Mouse (Mus musculus): ENCODE data around the gene Lzic.

The Lzic gene

DNA sequence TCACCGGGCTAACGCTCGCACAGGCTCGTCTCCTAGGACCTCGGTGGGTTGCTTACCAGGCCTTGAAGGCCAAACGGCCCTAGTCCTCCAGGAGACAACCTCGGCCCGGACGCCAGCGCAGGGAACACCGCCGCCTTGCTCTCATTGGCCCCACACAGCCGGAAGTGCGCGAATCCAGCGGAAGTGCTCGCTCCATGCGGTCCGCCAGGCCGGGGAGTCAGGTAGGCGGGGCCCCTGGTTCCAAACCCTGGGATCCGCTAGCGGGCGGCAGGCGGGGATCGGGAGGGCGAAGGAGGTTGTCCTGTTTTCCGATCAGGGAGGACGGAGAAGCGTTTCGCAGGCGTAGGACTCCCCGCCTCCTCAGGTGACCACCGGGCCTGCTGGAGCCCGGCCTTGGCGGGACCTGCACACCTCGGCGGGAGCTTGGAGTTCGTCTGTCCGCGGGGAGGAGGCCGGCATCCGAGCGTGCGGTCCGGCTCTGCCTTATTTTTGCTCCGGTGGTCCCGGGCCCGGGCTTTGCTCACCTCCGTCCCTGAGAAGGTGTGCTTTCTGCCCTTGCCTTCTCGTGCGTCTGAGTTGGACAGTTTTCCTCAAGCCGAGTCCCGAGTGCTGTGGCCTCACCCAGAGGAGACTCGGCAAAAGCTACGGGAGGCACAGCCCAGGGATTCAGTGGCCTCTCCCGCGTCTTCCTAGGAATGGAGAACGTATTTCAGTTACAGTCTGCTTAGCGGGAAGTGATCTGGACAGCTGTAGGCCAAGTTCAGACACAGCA lies at the start of gene Lzic, which contains the start of gene Nmnat1:
Gene Lzic, plus strand, starts transcription at position 177 of the 772 bp plus-strand sequence.
Gene Nmnat1, minus strand, starts transcription at position 150 of the 772 bp plus-strand sequence.
- peaks cover 35% of the 10 kb centered on the region for H3K4me1 ChIP-seq (replicated peaks; ENCODE audit: low read depth, low read length)
- H3K27me3 ChIP-seq (ENCODE audit: insufficient read depth, low read length): no peaks in the 10 kb centered on the region
- H3K36me3 ChIP-seq (ENCODE audit: insufficient read depth, low read length): peaks cover 38% of the 10 kb centered on the region
- no peaks in the 10 kb centered on the region for H3K9me3 ChIP-seq (ENCODE audit: low read length)
- TF ChIP-seq CTCF (conservative IDR thresholded peaks at IDR 0.05; ENCODE audit: low read length): no peak
- no peak for TF ChIP-seq NANOG (IDR thresholded peaks at IDR 0.05; ENCODE audit: borderline replicate concordance, low read length)
- no peak for TF ChIP-seq POU5F1 (IDR thresholded peaks at IDR 0.05; ENCODE audit: borderline replicate concordance, low read length)
- peak within 1 kb of the TSS; percentile 93 for H3K4me3 ChIP-seq (replicated peaks; ENCODE audit: low read length)

DNA sequence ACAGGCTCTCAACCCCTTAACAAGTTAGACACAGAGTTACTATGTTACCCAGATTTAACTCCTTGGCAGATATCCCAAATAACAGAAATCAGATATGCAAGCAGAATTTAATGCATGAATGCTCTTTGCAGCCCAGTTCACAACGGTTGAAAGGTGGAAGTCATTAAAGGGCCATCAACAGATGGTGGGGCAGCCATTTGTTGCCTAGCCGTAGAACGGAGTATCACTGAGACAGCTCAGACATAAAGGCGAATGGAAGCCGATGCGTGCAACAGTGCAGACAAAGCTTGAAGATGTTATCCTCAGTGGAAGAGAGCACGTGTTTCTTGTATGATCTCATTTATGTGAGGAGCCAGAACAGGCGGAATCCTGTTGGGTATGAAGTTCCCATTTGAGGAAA lies 44.5 kb upstream of the Lzic start:
- peaks cover 19% of the 10 kb centered on the region for H3K4me1 ChIP-seq (replicated peaks; ENCODE audit: low read depth, low read length)
- no peaks in the 10 kb centered on the region for H3K36me3 ChIP-seq (ENCODE audit: insufficient read depth, low read length)

DNA sequence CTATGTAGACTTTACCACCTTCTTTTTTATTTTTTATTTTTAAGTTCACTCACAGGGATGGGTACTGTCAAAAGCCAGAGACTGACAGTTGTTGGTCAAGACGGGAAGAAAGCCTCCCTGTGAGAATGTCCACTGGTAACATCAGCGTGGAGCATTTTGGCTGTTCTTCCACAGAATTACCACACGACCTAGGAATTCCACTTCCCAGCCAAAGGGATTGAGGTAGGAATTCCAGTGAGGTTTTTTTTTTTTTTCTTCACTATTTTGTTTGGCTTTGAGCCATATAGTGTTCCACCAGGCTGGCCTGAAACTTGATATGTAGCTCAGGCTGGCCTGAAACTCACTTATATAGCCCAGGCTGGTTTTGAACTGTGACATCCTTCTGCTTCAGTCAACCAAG lies 42.6 kb upstream of the Lzic start:
- Histone ChIP-seq H3K27me3 (ENCODE audit: insufficient read depth, low read length) (no peaks in the 10 kb centered on the region), H3K9me3 (ENCODE audit: low read length) (no peaks in the 10 kb centered on the region)
- TF ChIP-seq NANOG (IDR thresholded peaks at IDR 0.05; ENCODE audit: borderline replicate concordance, low read length): no peak
- no peak for TF ChIP-seq CTCF (conservative IDR thresholded peaks at IDR 0.05; ENCODE audit: low read length)
- TF ChIP-seq POU5F1 (IDR thresholded peaks at IDR 0.05; ENCODE audit: borderline replicate concordance, low read length): no peak

More for the DNA sequence above, 44.5 kb upstream of the Lzic start:
- TF ChIP-seq NANOG (IDR thresholded peaks at IDR 0.05; ENCODE audit: borderline replicate concordance, low read length): no peak
- no peak for TF ChIP-seq POU5F1 (IDR thresholded peaks at IDR 0.05; ENCODE audit: borderline replicate concordance, low read length)
- no peak for TF ChIP-seq CTCF (conservative IDR thresholded peaks at IDR 0.05; ENCODE audit: low read length)
- Histone ChIP-seq H3K9me3 (ENCODE audit: low read length) (no peaks in the 10 kb centered on the region), H3K27me3 (ENCODE audit: insufficient read depth, low read length) (no peaks in the 10 kb centered on the region), H3K4me3 (replicated peaks; ENCODE audit: low read length) (no peak overlapping the region)

DNA sequence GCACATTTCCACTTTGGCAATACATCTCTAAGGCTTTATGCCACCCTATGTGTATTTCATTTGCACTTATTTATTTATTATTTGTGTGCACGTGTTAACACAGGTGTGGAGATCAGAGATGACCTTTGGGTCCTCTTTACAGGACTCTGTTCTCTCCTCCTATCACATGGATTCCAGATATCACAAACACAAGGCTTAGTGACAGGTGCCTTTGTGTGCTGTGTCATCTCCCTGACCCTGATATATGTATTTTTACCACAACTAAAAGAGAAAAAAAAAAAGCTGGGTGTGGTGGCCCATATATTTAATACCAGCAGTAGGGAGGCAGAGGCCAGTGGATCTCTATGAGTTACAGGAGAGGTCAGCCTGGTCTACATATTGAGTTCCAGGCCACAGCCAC lies 40.6 kb upstream of the Lzic start:
- no peak for TF ChIP-seq NANOG (IDR thresholded peaks at IDR 0.05; ENCODE audit: borderline replicate concordance, low read length)
- no peak for TF ChIP-seq POU5F1 (IDR thresholded peaks at IDR 0.05; ENCODE audit: borderline replicate concordance, low read length)
- no peak for TF ChIP-seq CTCF (conservative IDR thresholded peaks at IDR 0.05; ENCODE audit: low read length)
- Histone ChIP-seq H3K4me1 (replicated peaks; ENCODE audit: low read depth, low read length) (peaks cover 32% of the 10 kb centered on the region), H3K27me3 (ENCODE audit: insufficient read depth, low read length) (no peaks in the 10 kb centered on the region), H3K4me3 (replicated peaks; ENCODE audit: low read length) (peak overlapping the region; percentile 73), H3K36me3 (ENCODE audit: insufficient read depth, low read length) (no peaks in the 10 kb centered on the region), H3K9me3 (ENCODE audit: low read length) (no peaks in the 10 kb centered on the region)

More for the DNA sequence above, 42.6 kb upstream of the Lzic start:
- Histone ChIP-seq H3K4me3 (replicated peaks; ENCODE audit: low read length) (no peak overlapping the region), H3K4me1 (replicated peaks; ENCODE audit: low read depth, low read length) (peaks cover 32% of the 10 kb centered on the region), H3K36me3 (ENCODE audit: insufficient read depth, low read length) (no peaks in the 10 kb centered on the region)

DNA sequence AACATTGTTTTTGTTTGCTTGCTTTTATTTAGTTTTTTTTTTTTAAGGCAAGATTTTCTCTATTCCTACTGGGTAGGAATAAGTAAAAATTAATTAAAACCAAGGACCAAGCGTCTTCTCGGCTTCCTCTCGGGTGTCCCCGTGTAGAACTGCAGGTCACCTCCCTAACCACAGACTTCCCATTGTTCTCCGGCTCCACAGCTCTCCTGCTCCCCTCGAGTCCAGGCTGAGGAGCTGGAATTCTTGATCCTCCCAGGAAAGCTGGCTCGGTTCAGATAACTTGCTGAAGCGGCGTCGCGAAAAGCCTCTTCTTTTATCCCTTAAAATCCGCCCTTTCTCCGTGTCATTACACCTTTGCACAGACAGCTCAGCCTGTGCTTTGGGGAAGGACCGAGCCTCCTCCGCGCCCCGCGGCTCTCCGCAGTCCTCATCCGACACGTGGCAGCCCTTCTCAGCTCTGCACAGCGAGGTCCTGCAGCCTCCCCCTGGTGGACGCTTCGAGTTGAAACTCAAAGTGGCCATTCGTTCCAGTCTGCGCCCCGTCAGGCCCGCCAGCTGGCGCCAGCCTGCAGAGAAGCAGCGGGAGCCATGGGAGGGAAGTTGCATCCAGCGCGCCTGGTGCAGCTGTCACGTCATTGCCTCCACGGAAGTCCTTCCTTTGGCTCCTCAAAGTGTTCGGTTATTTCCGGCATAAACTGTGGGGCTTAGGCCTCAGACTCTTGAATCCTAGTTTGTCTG lies 39.9 kb upstream of the Lzic start:
- H3K4me3 ChIP-seq (replicated peaks; ENCODE audit: low read length): peak overlapping the region; percentile 73
- no peaks in the 10 kb centered on the region for H3K27me3 ChIP-seq (ENCODE audit: insufficient read depth, low read length)
- H3K36me3 ChIP-seq (ENCODE audit: insufficient read depth, low read length): no peaks in the 10 kb centered on the region
- peaks cover 39% of the 10 kb centered on the region for H3K4me1 ChIP-seq (replicated peaks; ENCODE audit: low read depth, low read length)
- H3K9me3 ChIP-seq (ENCODE audit: low read length): no peaks in the 10 kb centered on the region
- TF ChIP-seq NANOG (IDR thresholded peaks at IDR 0.05; ENCODE audit: borderline replicate concordance, low read length) (no peak), CTCF (conservative IDR thresholded peaks at IDR 0.05; ENCODE audit: low read length) (peak; percentile 27)

DNA sequence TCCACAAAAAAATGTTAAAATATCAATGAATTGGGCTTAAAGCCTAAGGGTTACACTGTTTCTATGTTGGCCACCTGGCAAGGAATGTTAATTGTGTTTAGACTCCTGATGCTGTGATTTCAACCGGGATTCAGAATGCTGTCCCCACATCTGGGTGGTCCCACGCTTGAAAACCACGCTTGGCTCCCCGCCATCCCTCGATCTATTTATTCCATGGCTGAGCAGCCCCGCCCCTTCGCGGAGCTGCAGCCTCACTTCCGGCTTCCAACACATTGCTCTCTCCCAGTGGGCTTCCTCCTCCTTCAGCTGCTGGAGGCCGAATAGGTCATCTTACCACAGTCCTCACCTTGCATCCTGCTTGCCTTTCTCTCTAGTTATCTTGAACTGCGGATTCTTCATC lies 39.2 kb upstream of the Lzic start:
- H3K4me3 ChIP-seq (replicated peaks; ENCODE audit: low read length): peak overlapping the region; percentile 73
- TF ChIP-seq CTCF (conservative IDR thresholded peaks at IDR 0.05; ENCODE audit: low read length) (no peak), NANOG (IDR thresholded peaks at IDR 0.05; ENCODE audit: borderline replicate concordance, low read length) (no peak), POU5F1 (IDR thresholded peaks at IDR 0.05; ENCODE audit: borderline replicate concordance, low read length) (no peak)
- peaks cover 43% of the 10 kb centered on the region for H3K4me1 ChIP-seq (replicated peaks; ENCODE audit: low read depth, low read length)
- no peaks in the 10 kb centered on the region for H3K36me3 ChIP-seq (ENCODE audit: insufficient read depth, low read length)
- H3K9me3 ChIP-seq (ENCODE audit: low read length): no peaks in the 10 kb centered on the region
- no peaks in the 10 kb centered on the region for H3K27me3 ChIP-seq (ENCODE audit: insufficient read depth, low read length)

DNA sequence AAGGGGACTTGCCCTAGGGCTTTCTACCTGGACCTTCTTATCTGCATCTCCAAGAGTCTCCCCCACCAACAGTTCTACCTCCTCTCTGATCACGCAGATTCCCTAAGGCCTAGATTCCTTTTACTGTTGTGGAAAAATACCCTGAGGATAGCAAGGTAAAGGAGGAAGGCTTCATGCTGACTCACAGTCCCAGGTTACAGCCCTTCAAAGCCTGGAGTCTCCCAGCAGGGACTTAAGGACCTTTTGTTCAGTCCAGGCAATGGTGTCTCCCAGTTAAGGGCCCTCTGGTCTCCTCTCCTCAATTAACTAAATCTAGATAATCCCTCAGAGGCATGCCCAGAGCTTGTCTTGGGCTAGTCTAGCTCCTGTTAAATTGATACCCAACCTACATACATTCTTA lies 38.7 kb upstream of the Lzic start:
- Histone ChIP-seq H3K4me1 (replicated peaks; ENCODE audit: low read depth, low read length) (peaks cover 43% of the 10 kb centered on the region), H3K27me3 (ENCODE audit: insufficient read depth, low read length) (no peaks in the 10 kb centered on the region), H3K9me3 (ENCODE audit: low read length) (no peaks in the 10 kb centered on the region), H3K4me3 (replicated peaks; ENCODE audit: low read length) (peak overlapping the region; percentile 73), H3K36me3 (ENCODE audit: insufficient read depth, low read length) (no peaks in the 10 kb centered on the region)
- TF ChIP-seq NANOG (IDR thresholded peaks at IDR 0.05; ENCODE audit: borderline replicate concordance, low read length) (no peak), POU5F1 (IDR thresholded peaks at IDR 0.05; ENCODE audit: borderline replicate concordance, low read length) (no peak), CTCF (conservative IDR thresholded peaks at IDR 0.05; ENCODE audit: low read length) (no peak)

DNA sequence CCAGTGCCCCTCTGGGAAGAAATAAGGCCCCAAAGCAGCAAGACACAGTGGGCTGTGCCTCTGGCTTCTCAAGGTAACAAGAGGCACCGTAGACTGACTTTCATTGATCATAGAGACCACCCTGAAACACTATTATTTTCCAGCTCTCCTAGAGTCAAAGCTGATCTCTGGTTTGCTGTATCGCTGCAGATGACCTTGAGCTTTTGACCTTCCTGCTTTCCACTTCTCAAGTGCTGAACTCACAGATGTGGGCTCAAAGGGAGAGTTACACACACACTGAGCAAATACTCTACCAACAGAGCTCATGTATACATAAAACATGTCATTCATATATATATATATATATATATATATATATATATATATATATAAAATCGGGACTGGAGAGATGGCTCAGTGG lies 34.4 kb upstream of the Lzic start:
- peaks cover 42% of the 10 kb centered on the region for H3K4me1 ChIP-seq (replicated peaks; ENCODE audit: low read depth, low read length)
- no peaks in the 10 kb centered on the region for H3K36me3 ChIP-seq (ENCODE audit: insufficient read depth, low read length)
- peaks cover 11% of the 10 kb centered on the region for H3K27me3 ChIP-seq (ENCODE audit: insufficient read depth, low read length)
- TF ChIP-seq CTCF (conservative IDR thresholded peaks at IDR 0.05; ENCODE audit: low read length) (no peak), POU5F1 (IDR thresholded peaks at IDR 0.05; ENCODE audit: borderline replicate concordance, low read length) (no peak), NANOG (IDR thresholded peaks at IDR 0.05; ENCODE audit: borderline replicate concordance, low read length) (0 out of 2 replicates have a peak, but pooled peaks have one; percentile 28)
- no peaks in the 10 kb centered on the region for H3K9me3 ChIP-seq (ENCODE audit: low read length)
- no peak overlapping the region for H3K4me3 ChIP-seq (replicated peaks; ENCODE audit: low read length)
